Mouse (Mus musculus) neural tube, embryonic 14.5 days (tissue): ENCODE data around the gene Tmbim7. TPM values are rescaled to one million over a fixed set of nuclear protein-coding genes. Genes with fewer than 3 reads are reported as not detected.
A peak's percentile ranks its signal among the peaks of the same experiment; 100 is the strongest.
"Not testable (repeated sequence)": the region's sequence is repeated elsewhere in the genome, so short reads cannot be mapped to it uniquely, and the experiment has no call there.

Source experiments
- ATAC-seq: fragments of 200-750 bp; cut with Nextera tagmentation; 2 replicates; pipeline ENCODE4 v1.8.0; 2017; ENCODE audit warnings: low read depth, mild to moderate bottlenecking, moderate TSS enrichment, moderate library complexity
- H3K27ac ChIP-seq: fragments of 300-500 bp; sonication (generic); 2 replicates; pipeline ENCODE4 v1.5.1; 2014; ENCODE audit warnings: low read depth, mild to moderate bottlenecking, control low read depth, low read length, moderate library complexity, mixed read lengths
- H3K27me3 ChIP-seq: fragments of 300-500 bp; sonication (generic); 2 replicates; pipeline ENCODE4 v1.6.1; 2014; ENCODE audit warnings: low read length; ENCODE audit not compliant: control insufficient read depth, insufficient read depth
- H3K36me3 ChIP-seq: fragments of 300-500 bp; sonication (generic); 2 replicates; pipeline ENCODE4 v1.6.1; 2014; ENCODE audit warnings: low read length, mixed read lengths; ENCODE audit not compliant: control insufficient read depth, insufficient read depth
- H3K4me1 ChIP-seq: fragments of 300-500 bp; sonication (generic); 2 replicates; pipeline ENCODE4 v1.6.1; 2014; ENCODE audit warnings: low read length; ENCODE audit not compliant: control insufficient read depth, insufficient read depth
- H3K4me2 ChIP-seq: fragments of 300-500 bp; sonication (generic); 2 replicates; pipeline ENCODE4 v1.6.1; 2014; ENCODE audit warnings: mild to moderate bottlenecking, low read depth, low read length, control low read depth
- H3K4me3 ChIP-seq: fragments of 300-500 bp; sonication (generic); 2 replicates; pipeline ENCODE4 v1.5.1; 2014; ENCODE audit warnings: low read depth, low read length, control low read depth, mixed read lengths
- H3K9ac ChIP-seq: fragments of 300-500 bp; sonication (generic); replicated peaks from 2 replicates; pipeline ENCODE4 v1.6.1; 2014; ENCODE audit warnings: low read depth, mild to moderate bottlenecking, control low read depth, low read length, mixed read lengths
- H3K9me3 ChIP-seq: fragments of 300-500 bp; sonication (generic); 2 replicates; pipeline ENCODE4 v1.6.1; 2016; ENCODE audit warnings: low read length; ENCODE audit not compliant: control insufficient read depth
- WGBS: fragments of 180-500 bp; shearing (Covaris S2); extraction: QIAGEN DNeasy Blood & Tissue Kit; methylation state at CpG from one replicate; pipeline ENCODE4 v1.1.7; 2014; 5-methylcytosine and 5-hydroxymethylcytosine counted together
- polyA plus RNA-seq: library from polyadenylated mRNA; unstranded; fragments of >200 nt; fragmentation: Nextera tagmentation; extraction: Ambion mirVana; gene quantifications from 2 replicates; pipeline ENCODE4 v1.2.1, GENCODE M21; 2014

Gene Tmbim7
- polyA plus RNA-seq, result not detected in 2 replicates

DNA sequence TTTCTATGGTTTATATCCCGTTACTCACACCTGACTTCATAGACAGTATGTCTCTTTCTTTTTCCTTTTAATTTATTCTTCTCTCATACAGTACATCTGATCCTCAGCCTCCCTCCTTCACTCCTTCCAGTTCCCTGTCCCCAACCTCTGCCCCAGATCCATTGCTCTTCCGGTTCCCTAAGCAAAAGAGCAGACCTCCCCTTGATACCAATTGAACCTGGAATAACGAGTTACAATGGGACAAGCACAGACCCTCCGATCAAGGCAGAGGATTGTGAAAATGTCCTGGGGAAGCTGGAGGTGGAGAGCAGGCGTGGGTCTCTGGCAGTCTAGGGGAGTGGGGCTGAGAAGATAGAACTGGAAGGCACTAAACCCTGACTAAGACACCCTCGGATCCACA is at the start of gene Tmbim7:
TSS of gene Tmbim7 (plus strand) at position 301 of the 400 bp plus-strand sequence.
- H3K9me3 ChIP-seq, result no peaks in the 10 kb centered on the region
- no peaks in the 10 kb centered on the region for H3K36me3 ChIP-seq
- no peak for ATAC-seq
- H3K27ac ChIP-seq, result no peak within 1 kb of the TSS
- no peak within 1 kb of the TSS for H3K9ac ChIP-seq
- H3K4me2 ChIP-seq, result no peak within 1 kb of the TSS
- H3K27me3 ChIP-seq, result no peaks in the 10 kb centered on the region; the same call in 1 of the 2 replicates
- 78% methylated on average over 6 of the region's 6 CpGs for WGBS
- H3K4me3 ChIP-seq, result no peak within 1 kb of the TSS
- H3K4me1 ChIP-seq, result 0 out of 2 replicates have a peak, but pooled peaks cover 4% of the 10 kb centered on the region

DNA sequence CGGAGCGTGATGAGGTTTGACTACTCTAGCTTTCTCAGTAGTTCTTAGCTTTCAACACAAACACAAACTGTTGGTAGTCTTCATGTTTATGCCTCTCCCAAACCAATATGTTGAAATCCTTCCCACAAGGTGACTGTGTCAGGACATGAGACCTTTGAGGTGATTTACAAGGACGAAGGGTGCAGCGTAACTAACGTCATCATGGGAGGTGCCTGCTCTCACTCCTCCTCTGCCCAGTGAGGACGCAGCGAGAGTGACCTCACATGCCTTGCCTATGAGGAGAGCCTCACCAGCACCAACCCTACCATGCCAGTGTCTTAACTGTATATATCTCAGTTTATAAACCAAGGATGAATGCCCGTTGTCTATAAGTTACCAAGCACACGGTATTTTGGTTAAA is 43.9 kb upstream of the Tmbim7 start:
- no peaks in the 10 kb centered on the region for H3K9me3 ChIP-seq
- no peak for ATAC-seq
- peaks cover 28% of the 10 kb centered on the region for H3K36me3 ChIP-seq
- H3K4me1 ChIP-seq, result no peaks in the 10 kb centered on the region
- no peak overlapping the region for H3K27ac ChIP-seq
- H3K9ac ChIP-seq, result no peak overlapping the region
- H3K4me2 ChIP-seq, result no peak overlapping the region
- H3K27me3 ChIP-seq, result no peaks in the 10 kb centered on the region
- WGBS, result 97% methylated on average over 9 of the region's 9 CpGs
- no peak overlapping the region for H3K4me3 ChIP-seq

DNA sequence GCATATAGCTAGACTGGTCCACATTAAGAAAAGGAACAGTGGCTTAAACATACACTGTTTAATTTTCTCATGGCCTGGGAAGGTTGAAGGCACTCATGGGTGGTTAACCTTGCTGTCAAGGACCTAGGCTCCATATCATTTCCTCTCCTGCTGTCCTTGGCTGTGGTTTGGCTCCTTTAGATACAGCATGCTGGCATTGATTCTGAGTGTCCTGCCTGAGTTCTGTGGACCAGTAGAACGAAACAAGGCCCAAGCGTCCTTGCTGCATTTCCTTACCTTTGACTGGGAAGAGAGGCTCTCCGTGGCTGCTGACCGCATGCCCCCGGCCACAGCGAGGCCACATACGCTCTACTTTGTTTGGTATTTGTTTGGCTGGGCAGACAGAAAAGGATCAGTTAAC is 41.7 kb upstream of the Tmbim7 start:
- 96% methylated on average over 7 of the region's 7 CpGs for WGBS
- Histone ChIP-seq H3K4me1 (no peaks in the 10 kb centered on the region), H3K9me3 (no peaks in the 10 kb centered on the region), H3K9ac (no peak overlapping the region), H3K27ac (no peak overlapping the region), H3K4me2 (no peak overlapping the region), H3K36me3 (peaks cover 28% of the 10 kb centered on the region), H3K27me3 (no peaks in the 10 kb centered on the region), H3K4me3 (no peak overlapping the region)
- no peak for ATAC-seq

DNA sequence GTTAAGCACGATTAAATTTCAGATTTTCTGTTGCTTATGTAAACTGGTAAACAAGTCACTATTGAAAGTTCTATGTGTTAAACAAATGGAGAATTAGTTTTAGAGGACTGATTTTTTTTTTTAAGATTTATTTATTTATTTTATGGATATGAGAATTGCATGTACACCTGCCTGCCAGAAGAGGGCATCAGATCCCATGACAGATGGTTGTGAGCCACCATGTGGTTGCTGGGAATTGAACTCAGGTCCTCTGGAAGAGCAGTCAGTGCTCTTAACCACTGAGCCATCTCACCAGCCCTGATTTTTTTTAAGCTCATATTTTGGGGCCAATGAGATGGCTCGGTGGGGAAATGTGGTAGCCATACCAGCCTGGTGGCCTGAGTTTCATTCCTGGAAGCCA is 39.1 kb upstream of the Tmbim7 start:
- not testable (repeated sequence) for H3K4me3 ChIP-seq, ATAC-seq, H3K27ac ChIP-seq, H3K9me3 ChIP-seq, H3K4me1 ChIP-seq, H3K9ac ChIP-seq, H3K4me2 ChIP-seq, H3K27me3 ChIP-seq
- 98% methylated on average over 2 of the region's 2 CpGs for WGBS
- peaks cover 14% of the 10 kb centered on the region; the same call in 1 of the 2 replicates for H3K36me3 ChIP-seq

DNA sequence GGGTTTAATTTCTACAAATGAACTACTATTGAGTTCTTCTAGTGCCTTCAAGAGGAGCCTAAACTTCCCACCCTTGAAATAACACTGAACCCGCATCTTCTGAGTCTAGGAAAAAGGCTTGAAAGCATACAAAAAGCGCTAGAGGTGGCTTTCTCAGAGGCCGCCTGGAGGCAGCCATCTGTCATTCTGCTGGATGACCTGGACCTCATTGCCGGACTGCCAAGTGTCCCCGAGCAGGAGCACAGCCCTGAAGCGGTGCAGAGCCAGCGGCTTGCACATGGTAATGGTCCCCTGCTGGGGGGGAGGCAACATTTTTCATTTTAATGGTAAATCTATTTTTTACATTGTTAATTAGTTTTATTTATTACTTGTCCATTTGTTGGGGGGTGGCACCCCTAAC is 30.5 kb upstream of the Tmbim7 start:
- H3K36me3 ChIP-seq, result peaks cover 37% of the 10 kb centered on the region
- 79% methylated on average over 7 of the region's 7 CpGs for WGBS

DNA sequence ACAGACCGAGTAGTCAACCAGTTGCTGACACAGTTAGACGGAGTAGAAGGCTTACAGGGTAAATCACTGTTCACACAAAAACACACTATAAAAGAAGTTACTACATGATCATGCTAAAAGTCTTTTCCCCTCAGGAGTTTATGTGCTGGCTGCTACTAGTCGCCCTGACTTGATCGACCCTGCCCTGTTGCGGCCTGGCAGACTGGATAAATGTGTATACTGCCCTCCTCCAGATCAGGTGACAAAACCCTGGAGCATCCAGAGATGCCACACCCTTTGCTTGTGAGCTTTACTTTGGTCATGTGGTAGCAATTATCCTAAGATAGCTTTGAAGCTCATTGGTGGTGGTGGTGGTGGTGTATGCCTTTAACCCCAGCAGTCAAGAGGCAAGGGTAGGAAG is 20.9 kb upstream of the Tmbim7 start:
- Histone ChIP-seq H3K27me3 (no peaks in the 10 kb centered on the region), H3K4me1 (no peaks in the 10 kb centered on the region), H3K4me2 (no peak overlapping the region), H3K9ac (no peak overlapping the region), H3K9me3 (no peaks in the 10 kb centered on the region), H3K36me3 (peaks cover 23% of the 10 kb centered on the region), H3K27ac (no peak overlapping the region), H3K4me3 (no peak overlapping the region)
- WGBS, result 95% methylated on average over 5 of the region's 5 CpGs
- no peak for ATAC-seq

More for the DNA sequence above, 30.5 kb upstream of the Tmbim7 start:
- Histone ChIP-seq H3K4me1 (no peaks in the 10 kb centered on the region), H3K4me2 (no peak overlapping the region), H3K27ac (no peak overlapping the region), H3K9me3 (no peaks in the 10 kb centered on the region), H3K4me3 (no peak overlapping the region), H3K27me3 (no peaks in the 10 kb centered on the region), H3K9ac (no peak overlapping the region)
- no peak for ATAC-seq

DNA sequence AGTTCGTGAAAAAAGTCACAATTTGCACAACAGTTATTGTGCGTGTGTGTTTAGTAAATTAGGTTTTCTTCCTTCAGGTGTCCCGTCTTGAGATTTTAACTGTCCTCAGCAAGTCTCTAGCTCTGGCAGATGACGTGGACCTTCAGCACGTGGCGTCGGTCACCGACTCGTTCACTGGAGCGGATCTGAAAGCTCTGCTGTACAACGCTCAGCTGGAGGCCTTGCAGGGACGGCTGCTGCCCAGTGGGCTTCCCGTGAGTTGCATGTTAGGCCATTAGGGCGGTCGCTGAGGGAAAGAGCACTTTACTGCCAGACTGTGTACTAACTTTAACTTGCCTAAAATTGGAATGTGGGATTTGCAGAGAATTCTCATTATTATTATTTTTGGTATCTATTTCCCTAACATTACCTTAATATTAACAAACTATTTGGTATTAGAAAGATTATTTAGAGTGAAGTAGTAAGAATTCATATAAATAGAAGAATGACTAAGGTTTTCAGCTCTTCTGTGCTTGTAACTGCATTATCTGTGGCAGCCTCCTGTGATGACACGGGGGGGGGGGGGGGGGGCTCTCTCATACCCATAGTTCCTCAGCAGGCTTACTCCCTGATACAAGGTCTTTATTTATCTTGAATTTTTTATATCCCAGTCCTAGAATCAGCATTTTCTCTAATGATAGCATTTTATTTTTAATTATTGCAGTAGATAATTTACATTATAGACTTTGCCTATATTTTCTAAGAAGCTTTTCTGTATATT is 19.3 kb upstream of the Tmbim7 start:
- peaks cover 10% of the 10 kb centered on the region for H3K36me3 ChIP-seq
- no peak overlapping the region for H3K27ac ChIP-seq
- WGBS, result 53% methylated on average over 16 of the region's 16 CpGs
- no peak for ATAC-seq
- H3K4me3 ChIP-seq, result no peak overlapping the region
- no peak overlapping the region for H3K4me2 ChIP-seq
- H3K9ac ChIP-seq, result no peak overlapping the region
- H3K4me1 ChIP-seq, result no peaks in the 10 kb centered on the region
- H3K9me3 ChIP-seq, result no peaks in the 10 kb centered on the region
- H3K27me3 ChIP-seq, result no peaks in the 10 kb centered on the region

DNA sequence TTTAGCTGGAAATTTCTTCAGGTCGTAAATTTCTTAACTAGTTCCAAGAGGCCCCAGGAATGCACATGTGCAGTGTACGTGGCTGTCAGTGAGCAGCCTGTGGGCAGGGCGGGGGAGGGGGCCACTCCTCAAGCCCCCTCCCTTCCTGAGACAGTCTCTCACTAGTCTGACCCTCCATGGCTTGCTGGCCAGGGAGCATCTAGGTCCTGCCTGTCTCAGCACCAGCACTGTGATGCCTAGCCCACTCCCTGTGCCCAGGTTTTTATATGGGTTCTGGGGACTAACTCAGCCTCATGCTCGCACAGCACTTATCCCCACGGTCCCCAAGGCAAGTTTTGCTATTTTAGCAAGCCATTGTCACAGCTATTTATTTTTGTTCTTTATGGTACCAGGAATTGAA is 18.7 kb upstream of the Tmbim7 start:
- ATAC-seq, result no peak
- Histone ChIP-seq H3K4me3 (no peak overlapping the region), H3K27me3 (no peaks in the 10 kb centered on the region), H3K4me1 (no peaks in the 10 kb centered on the region), H3K9me3 (no peaks in the 10 kb centered on the region), H3K27ac (no peak overlapping the region), H3K9ac (no peak overlapping the region), H3K36me3 (peaks cover 4% of the 10 kb centered on the region; the same call in 1 of the 2 replicates), H3K4me2 (no peak overlapping the region)
- 90% methylated on average over 5 of the region's 5 CpGs for WGBS

DNA sequence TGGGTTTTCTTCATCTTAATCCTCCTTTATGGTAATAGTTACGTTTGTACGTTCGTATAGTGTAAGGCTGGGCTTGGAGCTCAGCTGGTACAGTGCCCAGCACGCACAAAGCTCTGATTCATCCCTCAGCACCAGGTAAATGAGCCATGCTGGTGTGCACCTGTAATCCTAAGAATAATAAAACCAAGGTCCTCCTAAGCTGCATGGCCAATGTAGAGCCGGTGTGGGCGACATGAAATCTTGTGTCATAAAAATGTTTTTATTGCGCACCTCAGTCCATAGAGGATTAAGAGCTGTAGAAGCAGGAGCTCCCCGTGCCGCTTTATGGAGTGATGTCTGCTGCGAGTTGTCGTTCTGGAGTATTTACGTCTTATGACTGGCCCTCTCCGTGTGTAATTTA is 17.7 kb upstream of the Tmbim7 start:
- ATAC-seq, result peak; percentile 38; the same call in 1 of the 2 replicates
- peaks cover 4% of the 10 kb centered on the region; the same call in 1 of the 2 replicates for H3K36me3 ChIP-seq
- no peaks in the 10 kb centered on the region for H3K27me3 ChIP-seq
- H3K9me3 ChIP-seq, result no peaks in the 10 kb centered on the region
- H3K4me3 ChIP-seq, result no peak overlapping the region
- no peaks in the 10 kb centered on the region for H3K4me1 ChIP-seq
- H3K4me2 ChIP-seq, result no peak overlapping the region
- 89% methylated on average over 13 of the region's 13 CpGs for WGBS
- no peak overlapping the region for H3K9ac ChIP-seq
- no peak overlapping the region for H3K27ac ChIP-seq
